Mouse (Mus musculus): Measurements from ENCODE around the gene Dmkn. TPM values are rescaled to one million over a fixed set of nuclear protein-coding genes. Genes with fewer than 3 reads are reported as not detected.

The Dmkn gene
- 0.89 and 1.2 TPM in 2 replicates for polyA plus RNA-seq (2015; fragmentation: Nextera tagmentation; extraction: Ambion mirVana)

DNA sequence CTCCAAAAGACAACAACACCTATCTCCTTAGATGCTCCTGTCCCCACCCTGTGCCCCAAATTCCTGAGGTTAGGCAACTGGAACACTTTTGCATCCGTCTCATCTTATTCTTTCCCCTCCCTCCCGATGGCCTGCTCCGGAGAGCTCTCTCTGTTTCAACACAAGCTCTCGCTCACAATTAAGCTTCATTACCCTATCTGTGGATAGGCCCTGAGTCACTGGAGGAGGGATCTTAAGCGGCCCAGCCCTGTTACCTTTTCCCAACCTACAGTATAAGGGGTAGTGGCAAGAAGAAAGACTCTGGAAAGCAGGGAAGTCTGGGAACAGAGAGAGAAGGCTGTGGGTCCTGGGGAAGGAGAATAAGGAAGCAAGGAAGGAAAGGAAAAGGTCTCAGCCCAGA, at the start of gene Dmkn:
Dmkn (plus strand) TSS at position 301 of the 400 bp plus-strand sequence.
- H3K4me3 ChIP-seq (ENCODE audit: low read length), result no peak within 1 kb of the TSS
- H3K4me2 ChIP-seq (replicated peaks; ENCODE audit: low read depth, low read length), result no peak within 1 kb of the TSS
- H3K27me3 ChIP-seq (ENCODE audit: insufficient read depth, low read length), result no peaks in the 10 kb centered on the region
- H3K4me1 ChIP-seq (ENCODE audit: insufficient read depth, low read length), result no peaks in the 10 kb centered on the region
- no peak within 1 kb of the TSS for H3K9ac ChIP-seq (replicated peaks; ENCODE audit: low read length)
- H3K36me3 ChIP-seq (ENCODE audit: insufficient read depth, low read length), result no peaks in the 10 kb centered on the region
- no peak within 1 kb of the TSS for H3K27ac ChIP-seq (ENCODE audit: low read length)
- WGBS, result 31% methylated on average over 5 of the region's 5 CpGs
- no peaks in the 10 kb centered on the region for H3K9me3 ChIP-seq (ENCODE audit: low read length)
- ATAC-seq (ENCODE audit: low FRiP score, low TSS enrichment), result no peak

- peak; percentile 94 for ATAC-seq (ENCODE audit: low FRiP score, low TSS enrichment)
- H3K36me3 ChIP-seq (ENCODE audit: insufficient read depth, low read length), result no peaks in the 10 kb centered on the region
- no peak overlapping the region for H3K27ac ChIP-seq (ENCODE audit: low read length)
- peaks cover 12% of the 10 kb centered on the region for H3K4me1 ChIP-seq (ENCODE audit: insufficient read depth, low read length)
- no peaks in the 10 kb centered on the region for H3K9me3 ChIP-seq (ENCODE audit: low read length)
- H3K4me2 ChIP-seq (replicated peaks; ENCODE audit: low read depth, low read length), result peak overlapping the region; percentile 75
- 1% methylated on average over 43 of the region's 43 CpGs for WGBS
- peak overlapping the region; percentile 41; the same call in 1 of the 2 replicates for H3K9ac ChIP-seq (replicated peaks; ENCODE audit: low read length)
- H3K4me3 ChIP-seq (ENCODE audit: low read length), result peak overlapping the region; percentile 47
- peaks cover 31% of the 10 kb centered on the region for H3K27me3 ChIP-seq (ENCODE audit: insufficient read depth, low read length)
These were observed 46.4 kb upstream of the Dmkn start for GRCm38 (mm10) chr7:30717006-30717715.

DNA sequence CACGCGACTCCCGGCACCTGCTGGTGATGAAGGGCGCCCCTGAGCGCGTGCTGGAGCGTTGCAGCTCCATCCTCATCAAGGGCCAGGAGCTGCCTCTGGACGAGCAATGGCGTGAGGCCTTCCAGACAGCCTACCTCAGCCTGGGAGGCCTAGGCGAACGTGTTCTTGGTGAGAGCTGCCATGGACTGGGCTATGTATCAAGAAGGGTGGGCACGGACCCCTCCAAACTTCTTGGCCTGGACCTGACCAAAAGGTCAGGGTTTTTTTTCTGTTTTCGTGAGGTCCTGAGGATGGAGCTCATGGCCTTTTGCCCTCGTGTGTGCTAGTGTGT, 45.9 kb upstream of the Dmkn start:
- H3K9ac ChIP-seq (replicated peaks; ENCODE audit: low read length), result peak overlapping the region; percentile 36; the same call in 1 of the 2 replicates
- peak overlapping the region; percentile 75 for H3K4me2 ChIP-seq (replicated peaks; ENCODE audit: low read depth, low read length)
- H3K36me3 ChIP-seq (ENCODE audit: insufficient read depth, low read length), result no peaks in the 10 kb centered on the region
- WGBS, result 10% methylated on average over 14 of the region's 14 CpGs
- no peak overlapping the region for H3K27ac ChIP-seq (ENCODE audit: low read length)
- ATAC-seq (ENCODE audit: low FRiP score, low TSS enrichment), result no peak
- no peaks in the 10 kb centered on the region for H3K9me3 ChIP-seq (ENCODE audit: low read length)
- peaks cover 12% of the 10 kb centered on the region for H3K4me1 ChIP-seq (ENCODE audit: insufficient read depth, low read length)
- peak overlapping the region; percentile 47 for H3K4me3 ChIP-seq (ENCODE audit: low read length)
- peaks cover 31% of the 10 kb centered on the region for H3K27me3 ChIP-seq (ENCODE audit: insufficient read depth, low read length)

DNA sequence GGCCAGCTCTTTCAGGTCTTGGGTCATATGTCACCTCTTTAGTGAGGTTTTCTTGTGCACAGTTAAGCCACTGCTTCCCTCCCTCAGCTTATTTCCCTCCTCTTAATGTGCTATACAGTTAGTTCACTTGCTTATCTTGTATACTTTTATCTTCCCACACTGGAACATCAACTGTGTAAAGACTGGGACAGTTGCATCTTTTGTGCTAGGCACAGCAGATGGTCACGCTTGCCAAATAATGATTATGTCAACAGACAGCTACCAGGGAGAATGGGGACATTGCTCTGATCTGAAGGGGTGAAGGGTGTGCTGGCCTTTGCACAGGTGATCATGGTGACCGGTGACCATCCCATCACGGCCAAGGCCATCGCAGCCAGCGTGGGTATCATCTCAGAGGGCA, 43.9 kb upstream of the Dmkn start:
- H3K4me1 ChIP-seq (ENCODE audit: insufficient read depth, low read length), result peaks cover 12% of the 10 kb centered on the region
- H3K27ac ChIP-seq (ENCODE audit: low read length), result no peak overlapping the region
- H3K9me3 ChIP-seq (ENCODE audit: low read length), result no peaks in the 10 kb centered on the region
- no peak overlapping the region for H3K9ac ChIP-seq (replicated peaks; ENCODE audit: low read length)
- H3K36me3 ChIP-seq (ENCODE audit: insufficient read depth, low read length), result no peaks in the 10 kb centered on the region
- ATAC-seq (ENCODE audit: low FRiP score, low TSS enrichment), result no peak
- no peak overlapping the region for H3K4me2 ChIP-seq (replicated peaks; ENCODE audit: low read depth, low read length)
- no peak overlapping the region for H3K4me3 ChIP-seq (ENCODE audit: low read length)
- H3K27me3 ChIP-seq (ENCODE audit: insufficient read depth, low read length), result peaks cover 31% of the 10 kb centered on the region
- WGBS, result 97% methylated on average over 5 of the region's 5 CpGs

DNA sequence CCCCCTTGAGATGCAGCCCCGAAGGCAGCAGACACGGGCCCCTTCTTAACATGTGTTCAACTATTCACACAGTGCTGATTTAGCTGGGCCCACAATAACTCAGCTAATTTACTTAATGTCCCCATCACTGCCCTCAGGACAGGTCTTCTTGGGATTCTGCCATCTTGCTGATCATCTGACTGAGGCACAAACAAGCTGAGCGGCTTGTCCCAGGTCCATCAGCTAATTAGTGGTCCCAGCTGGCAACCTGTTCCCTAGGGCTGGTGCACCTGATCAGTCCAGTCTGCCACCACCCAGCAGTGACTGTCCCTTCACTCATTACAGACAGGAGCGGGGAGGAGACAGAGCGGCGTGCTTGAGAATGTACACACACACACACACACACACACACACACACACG, 42.3 kb upstream of the Dmkn start:
- H3K4me3 ChIP-seq (ENCODE audit: low read length), result no peak overlapping the region
- 87% methylated on average over 7 of the region's 7 CpGs for WGBS
- H3K27me3 ChIP-seq (ENCODE audit: insufficient read depth, low read length), result peaks cover 15% of the 10 kb centered on the region

GRCm38 (mm10) chr7:30723274-30723953, 40.1 kb upstream of the Dmkn start:
- Histone ChIP-seq H3K27me3 (ENCODE audit: insufficient read depth, low read length) (no peaks in the 10 kb centered on the region), H3K9ac (replicated peaks; ENCODE audit: low read length) (no peak overlapping the region), H3K36me3 (ENCODE audit: insufficient read depth, low read length) (peaks cover 12% of the 10 kb centered on the region), H3K9me3 (ENCODE audit: low read length) (no peaks in the 10 kb centered on the region), H3K4me2 (replicated peaks; ENCODE audit: low read depth, low read length) (no peak overlapping the region), H3K27ac (ENCODE audit: low read length) (no peak overlapping the region), H3K4me1 (ENCODE audit: insufficient read depth, low read length) (peaks cover 5% of the 10 kb centered on the region), H3K4me3 (ENCODE audit: low read length) (no peak overlapping the region)
- 76% methylated on average over 6 of the region's 6 CpGs for WGBS
- no peak for ATAC-seq (ENCODE audit: low FRiP score, low TSS enrichment)

More for the DNA sequence above, 42.3 kb upstream of the Dmkn start:
- ATAC-seq (ENCODE audit: low FRiP score, low TSS enrichment), result no peak
- H3K9me3 ChIP-seq (ENCODE audit: low read length), result no peaks in the 10 kb centered on the region
- H3K36me3 ChIP-seq (ENCODE audit: insufficient read depth, low read length), result no peaks in the 10 kb centered on the region; the same call in 1 of the 2 replicates
- H3K4me2 ChIP-seq (replicated peaks; ENCODE audit: low read depth, low read length), result no peak overlapping the region
- peaks cover 12% of the 10 kb centered on the region for H3K4me1 ChIP-seq (ENCODE audit: insufficient read depth, low read length)
- H3K27ac ChIP-seq (ENCODE audit: low read length), result no peak overlapping the region
- H3K9ac ChIP-seq (replicated peaks; ENCODE audit: low read length), result no peak overlapping the region

DNA sequence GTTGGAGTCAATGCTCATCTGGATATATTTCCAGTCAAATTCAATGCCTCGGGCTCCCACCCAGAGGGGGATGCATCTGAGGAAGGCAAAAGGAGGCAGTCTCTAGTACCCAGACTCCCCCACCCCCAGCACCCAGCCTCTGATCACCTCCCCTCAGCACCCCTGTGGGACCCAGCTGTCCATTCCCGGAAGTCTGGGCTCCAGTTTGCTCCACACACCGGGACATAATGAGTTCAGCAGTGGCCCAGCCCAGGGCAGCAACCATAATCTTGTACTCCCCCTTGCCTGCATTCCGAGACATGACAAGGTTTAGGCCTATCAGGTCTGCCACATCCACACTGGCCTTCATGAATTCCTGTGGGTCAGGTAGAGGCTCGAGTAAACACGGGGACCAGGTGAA, 35.3 kb upstream of the Dmkn start:
- Histone ChIP-seq H3K9ac (replicated peaks; ENCODE audit: low read length) (peak overlapping the region; percentile 87), H3K4me3 (ENCODE audit: low read length) (peak overlapping the region; percentile 79), H3K4me2 (replicated peaks; ENCODE audit: low read depth, low read length) (peak overlapping the region; percentile 86), H3K36me3 (ENCODE audit: insufficient read depth, low read length) (peaks cover 17% of the 10 kb centered on the region), H3K27me3 (ENCODE audit: insufficient read depth, low read length) (no peaks in the 10 kb centered on the region), H3K9me3 (ENCODE audit: low read length) (no peaks in the 10 kb centered on the region), H3K4me1 (ENCODE audit: insufficient read depth, low read length) (peaks cover 18% of the 10 kb centered on the region), H3K27ac (ENCODE audit: low read length) (no peak overlapping the region)
- 81% methylated on average over 6 of the region's 6 CpGs for WGBS
- ATAC-seq (ENCODE audit: low FRiP score, low TSS enrichment), result no peak

GRCm38 (mm10) chr7:30728739-30729395, 34.7 kb upstream of the Dmkn start:
- Histone ChIP-seq H3K27me3 (ENCODE audit: insufficient read depth, low read length) (no peaks in the 10 kb centered on the region), H3K4me3 (ENCODE audit: low read length) (peak overlapping the region; percentile 79), H3K27ac (ENCODE audit: low read length) (peak overlapping the region; percentile 94), H3K4me1 (ENCODE audit: insufficient read depth, low read length) (peaks cover 18% of the 10 kb centered on the region), H3K9me3 (ENCODE audit: low read length) (no peaks in the 10 kb centered on the region), H3K9ac (replicated peaks; ENCODE audit: low read length) (peak overlapping the region; percentile 87), H3K4me2 (replicated peaks; ENCODE audit: low read depth, low read length) (peak overlapping the region; percentile 86), H3K36me3 (ENCODE audit: insufficient read depth, low read length) (peaks cover 22% of the 10 kb centered on the region)
- WGBS, result 5% methylated on average over 26 of the region's 26 CpGs
- peak; percentile 63 for ATAC-seq (ENCODE audit: low FRiP score, low TSS enrichment)

DNA sequence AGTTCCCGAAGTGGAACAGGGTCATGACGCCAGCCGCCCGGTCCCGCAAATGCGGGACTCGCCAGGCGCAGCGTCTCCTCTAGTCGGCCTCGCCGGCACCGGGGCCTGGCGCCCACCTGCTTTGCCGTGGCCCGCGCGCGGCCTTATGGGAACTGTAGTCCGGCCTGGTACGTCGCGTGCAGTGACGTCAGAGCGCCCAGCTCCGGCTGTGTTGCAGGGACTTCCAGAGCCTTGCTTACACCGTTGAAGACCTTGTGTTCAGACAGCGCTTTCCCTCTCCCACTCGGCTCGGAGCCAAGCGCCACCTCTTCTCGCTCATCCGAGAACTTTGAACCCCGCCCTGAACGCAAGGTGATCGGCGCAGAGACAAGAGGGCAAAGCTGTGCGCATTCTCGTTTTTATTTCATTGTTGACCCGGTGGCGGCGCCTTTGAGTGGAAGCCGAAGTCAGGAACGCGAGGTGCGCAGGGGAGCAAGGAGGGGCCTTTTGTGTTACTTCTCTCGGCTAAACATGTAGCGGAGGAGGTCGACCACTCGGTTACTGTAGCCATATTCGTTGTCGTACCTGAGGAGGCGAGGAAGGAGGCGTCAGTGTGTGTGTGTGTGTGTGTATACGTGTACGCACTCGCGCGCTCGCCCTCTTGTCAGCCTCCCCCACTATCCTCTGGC, 34.0 kb upstream of the Dmkn start, which contains the start of gene Tmem147:
Tmem147 (minus strand) TSS at position 145 of the 668 bp plus-strand sequence.
- peak; percentile 98 for ATAC-seq (ENCODE audit: low FRiP score, low TSS enrichment)
- H3K27me3 ChIP-seq (ENCODE audit: insufficient read depth, low read length), result no peaks in the 10 kb centered on the region
- H3K4me2 ChIP-seq (replicated peaks; ENCODE audit: low read depth, low read length), result peak within 1 kb of the TSS; percentile 86
- peak within 1 kb of the TSS; percentile 87 for H3K9ac ChIP-seq (replicated peaks; ENCODE audit: low read length)
- H3K4me1 ChIP-seq (ENCODE audit: insufficient read depth, low read length), result peaks cover 18% of the 10 kb centered on the region
- no peaks in the 10 kb centered on the region for H3K9me3 ChIP-seq (ENCODE audit: low read length)
- peaks cover 25% of the 10 kb centered on the region for H3K36me3 ChIP-seq (ENCODE audit: insufficient read depth, low read length)
- peak within 1 kb of the TSS; percentile 79 for H3K4me3 ChIP-seq (ENCODE audit: low read length)
- peak within 1 kb of the TSS; percentile 94 for H3K27ac ChIP-seq (ENCODE audit: low read length)
- under 1% methylated on average over 60 of the region's 60 CpGs for WGBS
